Mouse (Mus musculus) neural tube, embryonic 11.5 days (tissue): ENCODE data around the gene Susd1. TPM values are rescaled to one million over a fixed set of nuclear protein-coding genes. Genes with fewer than 3 reads are reported as not detected.

Experiments
- ATAC-seq: fragments of 200-750 bp; cut with Nextera tagmentation; 2 replicates; pipeline ENCODE4 v1.8.0; 2017; ENCODE audit warnings: moderate number of reproducible peaks, mild to moderate bottlenecking, moderate TSS enrichment, moderate library complexity; ENCODE audit not compliant: insufficient read depth, low FRiP score, low TSS enrichment
- DNase-seq: peaks from one replicate; pipeline ENCODE4 v3.0.0-alpha.2; 2015; ENCODE audit warnings: low spot score
- H3K27ac ChIP-seq: fragments of 300-500 bp; sonication (generic); 2 replicates; pipeline ENCODE4 v1.5.1; 2014; ENCODE audit warnings: low read depth, mild to moderate bottlenecking, low read length
- H3K27me3 ChIP-seq: fragments of 300-500 bp; sonication (generic); 2 replicates; pipeline ENCODE4 v1.6.1; 2014; ENCODE audit warnings: mild to moderate bottlenecking, low read length, mixed read lengths; ENCODE audit not compliant: control insufficient read depth, insufficient read depth
- H3K36me3 ChIP-seq: fragments of 300-500 bp; sonication (generic); 2 replicates; pipeline ENCODE4 v1.6.1; 2014; ENCODE audit warnings: mild to moderate bottlenecking, low read length, moderate library complexity, mixed read lengths; ENCODE audit not compliant: control insufficient read depth, insufficient read depth
- H3K4me1 ChIP-seq: fragments of 300-500 bp; sonication (generic); 2 replicates; pipeline ENCODE4 v1.6.1; 2014; ENCODE audit warnings: low read length, mixed read lengths; ENCODE audit not compliant: control insufficient read depth, insufficient read depth
- H3K4me2 ChIP-seq: fragments of 300-500 bp; sonication (generic); 2 replicates; pipeline ENCODE4 v1.6.1; 2014; ENCODE audit warnings: low read depth, mild to moderate bottlenecking, moderate library complexity
- H3K4me3 ChIP-seq: fragments of 300-500 bp; sonication (generic); 2 replicates; pipeline ENCODE4 v1.5.1; 2014; ENCODE audit warnings: low read depth, low read length
- H3K9ac ChIP-seq: fragments of 300-500 bp; sonication (generic); 2 replicates; pipeline ENCODE4 v1.6.1; 2014; ENCODE audit warnings: mild to moderate bottlenecking, low read length
- H3K9me3 ChIP-seq: fragments of 300-500 bp; sonication (generic); 2 replicates; pipeline ENCODE4 v1.6.1; 2016; ENCODE audit warnings: low read length; ENCODE audit not compliant: control insufficient read depth
- WGBS: fragments of 180-500 bp; shearing (Covaris S2); extraction: QIAGEN DNeasy Blood & Tissue Kit; methylation state at CpG from one replicate; pipeline ENCODE4 v1.1.7; 2014; 5-methylcytosine and 5-hydroxymethylcytosine counted together
- polyA plus RNA-seq: library from polyadenylated mRNA; unstranded; fragments of >200 nt; fragmentation: Nextera tagmentation; extraction: Ambion mirVana; gene quantifications from 2 replicates; pipeline ENCODE4 v1.2.1, GENCODE M21; 2014

The Susd1 gene
- polyA plus RNA-seq, 1 experiment from 2014 or later = 0.81 TPM

DNA sequence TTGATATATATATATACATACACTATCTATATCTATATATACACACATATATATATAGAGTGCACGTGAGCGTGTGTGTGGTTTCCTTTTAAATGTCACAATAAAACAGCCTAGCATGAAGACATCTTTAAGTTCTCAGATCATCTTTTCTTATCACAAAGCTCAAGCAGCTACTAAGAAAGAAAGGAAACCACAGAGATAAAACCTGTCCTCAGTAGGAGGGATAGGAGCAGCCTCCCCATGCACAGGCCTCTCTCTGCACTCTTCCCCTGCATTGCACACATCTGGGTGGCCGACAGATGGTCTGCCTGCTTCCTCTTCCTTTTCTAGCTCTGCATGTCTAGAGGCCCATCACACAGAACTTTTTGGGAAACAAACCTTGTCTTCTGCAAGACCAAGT, 162.9 kb downstream of the Susd1 start:
- Histone ChIP-seq H3K9ac (no peak overlapping the region), H3K4me2 (no peak overlapping the region), H3K36me3 (no peaks in the 10 kb centered on the region), H3K4me1 (no peaks in the 10 kb centered on the region), H3K27ac (no peak overlapping the region), H3K27me3 (no peaks in the 10 kb centered on the region), H3K4me3 (no peak overlapping the region), H3K9me3 (no peaks in the 10 kb centered on the region)
- DNase-seq (no peak), ATAC-seq (no peak)
- 80% methylated on average over 3 of the region's 3 CpGs for WGBS

DNA sequence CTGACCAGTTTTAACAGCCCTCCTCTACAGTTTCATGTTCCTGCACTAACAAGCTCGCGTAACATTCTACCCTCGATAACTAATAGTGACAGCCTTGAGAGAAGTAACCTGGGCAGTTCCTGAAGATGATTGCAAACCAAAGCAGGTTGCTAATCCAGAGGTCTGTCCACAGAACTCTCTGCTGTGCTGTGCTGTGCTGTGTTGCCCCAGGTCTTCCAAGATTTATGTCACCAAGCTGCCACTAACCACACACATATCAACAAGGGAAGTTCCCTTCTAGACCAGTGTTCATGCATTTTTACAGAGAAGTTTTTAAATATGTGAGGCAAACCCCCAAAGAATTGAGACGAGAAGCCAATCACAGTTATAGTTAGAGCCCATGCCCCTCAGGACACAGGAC, 164.3 kb downstream of the Susd1 start:
- no peak overlapping the region for H3K4me2 ChIP-seq
- H3K4me3 ChIP-seq = no peak overlapping the region
- no peak overlapping the region for H3K27ac ChIP-seq
- H3K36me3 ChIP-seq = no peaks in the 10 kb centered on the region
- WGBS = 79% methylated on average over 4 of the region's 4 CpGs
- H3K9ac ChIP-seq = no peak overlapping the region
- no peaks in the 10 kb centered on the region for H3K9me3 ChIP-seq
- ATAC-seq (no peak), DNase-seq (no peak)
- H3K27me3 ChIP-seq = no peaks in the 10 kb centered on the region
- no peaks in the 10 kb centered on the region for H3K4me1 ChIP-seq

DNA sequence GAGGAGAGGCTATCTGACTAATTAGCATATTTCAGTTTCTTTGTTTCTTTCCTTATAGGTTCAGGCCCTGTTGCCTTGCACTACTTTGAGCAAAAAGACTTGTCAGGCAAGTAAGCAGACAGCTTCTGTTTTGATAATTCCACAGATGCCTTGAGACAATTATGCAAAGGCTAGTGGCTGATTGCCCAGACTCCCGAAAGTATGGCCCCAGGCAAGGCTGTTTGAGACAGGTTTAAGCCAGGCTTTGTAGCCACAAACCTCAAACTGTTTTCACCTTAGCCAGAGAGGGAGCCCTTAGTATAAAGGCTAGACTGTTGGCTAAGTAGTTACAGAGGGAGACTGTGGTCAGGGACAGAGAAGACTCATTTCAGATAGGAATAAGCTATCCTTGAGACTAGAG, 165.1 kb downstream of the Susd1 start:
- H3K9ac ChIP-seq = no peak overlapping the region
- 46% methylated on average over 1 of the region's 1 CpGs for WGBS
- no peak overlapping the region for H3K4me3 ChIP-seq
- ATAC-seq = no peak
- H3K4me1 ChIP-seq = no peaks in the 10 kb centered on the region
- H3K36me3 ChIP-seq = no peaks in the 10 kb centered on the region
- DNase-seq = no peak
- H3K27me3 ChIP-seq = no peaks in the 10 kb centered on the region
- H3K9me3 ChIP-seq = no peaks in the 10 kb centered on the region
- no peak overlapping the region for H3K4me2 ChIP-seq
- H3K27ac ChIP-seq = no peak overlapping the region

DNA sequence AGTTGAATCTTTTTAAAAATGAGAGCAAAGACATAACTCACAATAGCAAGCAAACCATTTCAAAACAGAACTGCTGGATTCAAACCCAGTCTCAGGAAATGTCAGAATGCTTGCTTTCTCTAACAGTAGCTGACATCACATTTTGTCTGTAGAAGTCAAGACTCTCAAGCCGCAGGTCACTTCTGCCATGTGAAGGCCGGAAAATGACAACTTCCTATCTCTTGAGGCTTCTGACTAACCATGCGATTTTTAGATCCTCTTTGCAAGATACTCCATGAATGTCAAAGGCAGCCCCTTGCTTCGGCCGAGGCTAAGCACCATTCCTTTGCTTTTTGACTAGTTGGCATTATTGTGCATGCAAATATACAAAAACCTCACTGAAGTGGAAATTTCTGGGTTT, 172.8 kb downstream of the Susd1 start:
- 90% methylated on average over 5 of the region's 5 CpGs for WGBS
- ATAC-seq = no peak
- Histone ChIP-seq H3K4me2 (no peak overlapping the region), H3K36me3 (no peaks in the 10 kb centered on the region), H3K9ac (no peak overlapping the region), H3K4me3 (no peak overlapping the region), H3K27me3 (no peaks in the 10 kb centered on the region), H3K4me1 (no peaks in the 10 kb centered on the region), H3K27ac (no peak overlapping the region), H3K9me3 (no peaks in the 10 kb centered on the region)
- no peak for DNase-seq

DNA sequence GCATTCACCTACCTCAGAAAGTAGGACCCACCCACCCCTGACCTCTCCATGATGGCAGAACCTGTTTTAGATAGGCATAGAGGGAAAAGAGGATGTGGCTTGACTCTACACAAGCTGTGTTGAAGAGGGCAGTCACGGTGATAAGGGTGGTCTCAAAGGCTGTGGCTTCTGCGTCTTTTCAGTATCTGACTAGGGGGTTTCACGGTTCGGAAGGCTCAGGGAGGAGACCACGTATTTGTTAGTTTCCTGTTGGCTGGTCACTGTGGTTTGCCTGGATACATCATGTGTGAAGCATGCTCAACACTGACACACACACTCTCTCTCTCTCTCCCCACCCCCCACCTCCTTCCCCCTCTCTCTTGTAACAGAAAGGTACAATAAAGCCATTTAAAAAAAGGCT, 173.3 kb downstream of the Susd1 start:
- no peak for DNase-seq
- Histone ChIP-seq H3K27ac (no peak overlapping the region), H3K27me3 (no peaks in the 10 kb centered on the region), H3K36me3 (no peaks in the 10 kb centered on the region), H3K9me3 (no peaks in the 10 kb centered on the region), H3K9ac (no peak overlapping the region), H3K4me3 (no peak overlapping the region), H3K4me2 (no peak overlapping the region), H3K4me1 (no peaks in the 10 kb centered on the region)
- ATAC-seq = no peak
- WGBS = 86% methylated on average over 5 of the region's 5 CpGs

Other genes with a start within 250 kb of the Susd1 start
- 12.1 and 12.4 TPM in 2 replicates for gene Ugcg, start 249.4 kb downstream of the Susd1 start, polyA plus RNA-seq
- 50.2 and 51.5 TPM in 2 replicates for gene Ptbp3, start 110.7 kb upstream of the Susd1 start, polyA plus RNA-seq
- 40.3 and 44.1 TPM in 2 replicates for gene Hsdl2, start 142.9 kb upstream of the Susd1 start, polyA plus RNA-seq
- gene E130308A19Rik, start 187.6 kb upstream of the Susd1 start, polyA plus RNA-seq = 62.3 and 64.7 TPM in 2 replicates